Mouse (Mus musculus) left cerebral cortex, adult 2 months (tissue): ENCODE results near the gene Fgf2. TPM values are rescaled to one million over a fixed set of nuclear protein-coding genes. Genes with fewer than 3 reads are reported as not detected.
A peak's percentile ranks its signal among the peaks of the same experiment; 100 is the strongest.

ENCODE experiments used
- DNase-seq, 2 experiments: peaks; one replicate each; pipeline ENCODE4 v3.0.0; 2021 to 2022; ENCODE audit warnings: low spot score in 2 of 2, mixed read lengths in 1 of 2; ENCODE audit errors: extremely low spot score in 1 of 2
- H3K27ac ChIP-seq: fragments of 200-600 bp; 2 replicates; pipeline ENCODE4 v1.8.1; 2022
- H3K4me3 ChIP-seq: fragments of 200-600 bp; 2 replicates; pipeline ENCODE4 v1.8.1; 2022
- CTCF ChIP-seq: fragments of 200-600 bp; IDR thresholded peaks from 2 replicates; pipeline ENCODE4 v1.8.1; 2022; ENCODE audit warnings: antibody characterized with exemption, mild to moderate bottlenecking, moderate library complexity
- intact Hi-C: fragments of 180-260 bp; cut with DNase I; formaldehyde crosslinking; loops from one replicate; pipeline ENCODE4 v1.15.1; 2025
- total RNA-seq, 2 experiments: library from RNA; stranded (reverse); gene quantifications; 2 replicates each; pipeline ENCODE4 v1.2.3; 2021

The Fgf2 gene
- total RNA-seq, 2 experiments from 2014 or later = 4.2 to 4.4 TPM

- Histone ChIP-seq H3K27ac (no peak overlapping the region), H3K4me3 (no peak overlapping the region)
- intact Hi-C loops = no loop called here
- DNase-seq = no peak
- TF ChIP-seq CTCF = no peak
Observed at GRCm38 (mm10) chr3:37397646-37398045, 49.5 kb downstream of the Fgf2 start.

- no peak for TF ChIP-seq CTCF
- intact Hi-C loops = no loop called here
- Histone ChIP-seq H3K27ac (no peak overlapping the region), H3K4me3 (no peak overlapping the region)
- DNase-seq = no peak
Observed at GRCm38 (mm10) chr3:37398661-37399395, 50.7 kb downstream of the Fgf2 start.

GRCm38 (mm10) chr3:37401729-37402610, 53.8 kb downstream of the Fgf2 start:
- intact Hi-C loops = no loop called here
- DNase-seq = no peak
- TF ChIP-seq CTCF = no peak

DNA sequence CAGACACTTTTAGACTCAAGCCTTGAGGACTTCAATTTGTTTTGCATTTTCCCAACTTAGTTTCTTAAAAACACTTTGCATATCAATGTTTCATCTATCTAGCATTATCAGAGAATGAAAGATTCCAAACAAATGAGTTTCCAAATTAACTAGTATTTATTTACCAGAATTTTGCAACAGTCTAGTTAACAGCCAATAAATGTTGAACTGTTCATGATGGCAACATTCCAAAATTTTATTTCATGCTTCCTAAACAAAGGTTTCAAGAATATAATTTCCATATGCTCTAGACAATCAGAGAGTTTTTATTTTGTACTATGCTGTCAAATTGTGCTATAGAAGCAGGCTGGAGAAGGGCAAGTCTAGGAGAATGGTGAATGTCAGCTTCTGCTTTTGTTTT, 59.5 kb downstream of the Fgf2 start:
- no peak for TF ChIP-seq CTCF
- H3K27ac ChIP-seq = no peak overlapping the region
- no peak overlapping the region for H3K4me3 ChIP-seq
- intact Hi-C loops = no loop called here
- no peak for DNase-seq

More at GRCm38 (mm10) chr3:37401729-37402610, 53.8 kb downstream of the Fgf2 start:
- no peak overlapping the region for H3K4me3 ChIP-seq
- no peak overlapping the region for H3K27ac ChIP-seq

GRCm38 (mm10) chr3:37413446-37413845, 65.3 kb downstream of the Fgf2 start:
- Histone ChIP-seq H3K4me3 (no peak overlapping the region), H3K27ac (no peak overlapping the region)
- no peak for DNase-seq
- intact Hi-C loops = loop anchor here (5.0 kb wide), 1 partner anchor 86 kb away; no protein-coding TSS in a partner anchor
- TF ChIP-seq CTCF = no peak

GRCm38 (mm10) chr3:37414413-37414960, 66.3 kb downstream of the Fgf2 start:
- TF ChIP-seq CTCF = peak; percentile 87
- intact Hi-C loops = loop anchor here (1.0 to 5.0 kb wide), 3 partner anchors 87 to 195 kb away; no protein-coding TSS in a partner anchor
- no peak overlapping the region for H3K4me3 ChIP-seq
- H3K27ac ChIP-seq = no peak overlapping the region
- DNase-seq = peak; percentile 79 to 81

- TF ChIP-seq CTCF = no peak
- H3K4me3 ChIP-seq = peak overlapping the region; percentile 65
- intact Hi-C loops = loop anchor here (2.0 kb wide), 1 partner anchor 106 kb away; the partner anchor contains the start of genes Bbs12 and Cetn4
Observed at GRCm38 (mm10) chr3:37418341-37418740, 70.2 kb downstream of the Fgf2 start.

GRCm38 (mm10) chr3:37418961-37419457, 70.9 kb downstream of the Fgf2 start:
- peak; percentile 14 for TF ChIP-seq CTCF
- Histone ChIP-seq H3K4me3 (peak overlapping the region; percentile 65), H3K27ac (peak overlapping the region; percentile 95)
- intact Hi-C loops = loop anchor here (2.0 kb wide), 1 partner anchor 106 kb away; the partner anchor contains the start of genes Bbs12 and Cetn4
- DNase-seq = peak in 1 of 2 experiments; percentile 58

More at GRCm38 (mm10) chr3:37418341-37418740, 70.2 kb downstream of the Fgf2 start:
- no peak for DNase-seq
- peak overlapping the region; percentile 95 for H3K27ac ChIP-seq

DNA sequence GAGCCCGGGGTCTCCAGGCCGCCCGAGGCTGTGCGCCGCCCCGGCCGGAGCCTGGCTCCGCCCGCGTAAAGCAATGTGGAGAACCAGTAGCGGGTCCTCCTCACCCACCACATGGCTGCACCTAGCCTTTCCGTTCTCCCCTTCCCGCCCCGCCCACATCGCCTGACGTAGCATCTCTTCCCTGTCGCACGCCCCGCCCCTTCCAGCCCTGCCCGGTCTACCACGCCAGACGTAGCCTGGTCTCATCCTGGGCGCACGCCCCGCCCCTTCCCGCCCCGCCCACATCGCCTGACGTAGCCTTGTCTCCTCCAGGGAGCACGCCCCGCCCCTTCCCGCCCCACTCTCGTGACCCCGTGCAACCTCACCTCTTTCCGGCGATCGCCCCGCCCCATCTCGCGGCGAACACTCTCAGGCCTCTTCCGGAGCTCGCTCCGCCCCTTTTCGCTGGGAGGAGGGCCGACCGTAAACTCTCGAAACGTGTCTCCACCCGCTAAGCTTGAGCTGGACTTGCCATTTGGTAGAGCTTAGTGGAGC, 71.4 kb downstream of the Fgf2 start, which contains the start of gene Spata5:
TSS of gene Spata5 (plus strand) at position 439 of the 534 bp plus-strand sequence.
- Histone ChIP-seq H3K4me3 (peak within 1 kb of the TSS; percentile 67), H3K27ac (peak within 1 kb of the TSS; percentile 95)
- peak; percentile 93 to 97 for DNase-seq
- intact Hi-C loops = loop anchor here (2.0 kb wide), 1 partner anchor 107 kb away; the partner anchor contains the start of genes Bbs12 and Cetn4
- TF ChIP-seq CTCF = no peak

- Histone ChIP-seq H3K4me3 (peak within 1 kb of the TSS; percentile 67), H3K27ac (peak within 1 kb of the TSS; percentile 95)
- intact Hi-C loops = no loop called here
- peak; percentile 91 for DNase-seq
- TF ChIP-seq CTCF = no peak
Observed at GRCm38 (mm10) chr3:37420072-37420471, 71.9 kb downstream of the Fgf2 start, which contains the start of gene Nudt6. TSS of gene Nudt6 (minus strand) at chr3:37420211.

DNA sequence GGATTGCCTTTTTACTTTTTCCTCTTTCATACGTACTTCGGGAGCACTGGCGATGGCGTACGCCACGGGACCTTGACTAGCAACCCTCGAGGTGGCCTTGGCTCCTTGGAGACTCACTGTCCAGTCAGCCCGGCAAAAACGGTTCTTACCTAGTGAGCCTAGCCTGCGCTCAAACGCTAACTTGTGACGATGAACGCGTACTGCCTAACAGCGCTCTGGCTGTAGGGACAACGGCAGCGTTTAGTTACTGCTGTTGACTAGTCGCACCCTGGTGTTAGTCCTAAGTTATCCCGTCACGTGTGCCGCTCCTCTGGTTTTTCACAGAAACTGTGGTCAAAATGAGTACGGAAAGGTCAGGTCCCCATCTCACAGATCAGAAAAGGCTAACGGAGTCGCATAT, 72.5 kb downstream of the Fgf2 start:
- H3K27ac ChIP-seq = peak overlapping the region; percentile 4; the same call in 1 of the 2 replicates
- peak overlapping the region; percentile 67 for H3K4me3 ChIP-seq
- TF ChIP-seq CTCF = no peak
- DNase-seq = peak in 1 of 2 experiments; percentile 28
- intact Hi-C loops = no loop called here
